Mouse (Mus musculus) liver, embryonic 14.5 days (tissue): ENCODE measurements around the gene Sin3b. TPM values are rescaled to one million over a fixed set of nuclear protein-coding genes. Genes with fewer than 3 reads are reported as not detected.
A peak's percentile ranks its signal among the peaks of the same experiment; 100 is the strongest.
"Not testable (repeated sequence)": the region's sequence is repeated elsewhere in the genome, so short reads cannot be mapped to it uniquely, and the experiment has no call there.

ENCODE experiments used
- ATAC-seq: fragments of 200-750 bp; cut with Nextera tagmentation; 2 replicates; pipeline ENCODE4 v1.8.0; 2017; ENCODE audit warnings: moderate number of reproducible peaks, mild to moderate bottlenecking, moderate library complexity; ENCODE audit not compliant: insufficient read depth
- DNase-seq, 3 experiments: peaks; one replicate each; pipeline ENCODE4 v3.0.0-alpha.2; 2012 to 2013; ENCODE audit warnings: low read depth in 3 of 3, low spot score in 3 of 3
- H3K27ac ChIP-seq: fragments of 300-500 bp; sonication (generic); 2 replicates; pipeline ENCODE4 v1.5.1; 2014; ENCODE audit warnings: moderate library complexity, mild to moderate bottlenecking, control low read depth, inconsistent platforms
- H3K27me3 ChIP-seq: fragments of 300-500 bp; sonication (generic); 2 replicates; pipeline ENCODE4 v1.6.1; 2014; ENCODE audit warnings: mild to moderate bottlenecking, low read length, moderate library complexity; ENCODE audit not compliant: control insufficient read depth, insufficient read depth
- H3K36me3 ChIP-seq: fragments of 300-500 bp; sonication (generic); replicated peaks from 2 replicates; pipeline ENCODE4 v1.6.1; 2014; ENCODE audit warnings: low read depth; ENCODE audit not compliant: control insufficient read depth, insufficient read depth
- H3K4me1 ChIP-seq, 2 experiments: fragments of 200-500 bp in 1 of 2; fragments of 300-500 bp in 1 of 2; sonication (generic) in 1 of 2; replicated peaks; 2 replicates each; pipeline ENCODE4 v1.6.1; 2012 to 2014; ENCODE audit warnings: antibody characterized with exemption in 1 of 2, inconsistent platforms in 1 of 2, low read length in 1 of 2; ENCODE audit not compliant: control insufficient read depth in 2 of 2, insufficient read depth in 2 of 2
- H3K4me2 ChIP-seq: fragments of 300-500 bp; sonication (generic); 2 replicates; pipeline ENCODE4 v1.6.1; 2014; ENCODE audit warnings: low read depth, mild to moderate bottlenecking, control low read depth, moderate library complexity
- H3K4me3 ChIP-seq, 2 experiments: fragments of 200-500 bp in 1 of 2; fragments of 300-500 bp in 1 of 2; sonication (generic) in 1 of 2; 2 replicates each; pipeline ENCODE4 v1.5.1; 2012 to 2014; ENCODE audit warnings: low read depth in 2 of 2, low read length in 2 of 2, mild to moderate bottlenecking in 2 of 2, control low read depth in 1 of 2, inconsistent platforms in 1 of 2, moderate library complexity in 1 of 2; ENCODE audit not compliant: insufficient read depth in 1 of 2
- H3K9ac ChIP-seq: fragments of 300-500 bp; sonication (generic); replicated peaks from 2 replicates; pipeline ENCODE4 v1.6.1; 2014; ENCODE audit warnings: mild to moderate bottlenecking, control low read depth, moderate library complexity
- H3K9me3 ChIP-seq: fragments of 300-500 bp; sonication (generic); 2 replicates; pipeline ENCODE4 v1.6.1; 2016; ENCODE audit warnings: low read length, mixed read lengths; ENCODE audit not compliant: control insufficient read depth
- CTCF ChIP-seq: IDR thresholded peaks from 2 replicates; pipeline ENCODE4 v1.5.1; 2016; ENCODE audit warnings: antibody characterized with exemption, low read depth, control low read depth
- EP300 ChIP-seq: IDR thresholded peaks from 2 replicates; pipeline ENCODE4 v1.6.1; 2016; ENCODE audit warnings: antibody characterized with exemption, low read depth
- WGBS: fragments of 180-500 bp; shearing (Covaris S2); extraction: QIAGEN DNeasy Blood & Tissue Kit; methylation state at CpG from one replicate; pipeline ENCODE4 v1.1.7; 2014; ENCODE audit not compliant: insufficient replicate concordance; 5-methylcytosine and 5-hydroxymethylcytosine counted together
- polyA plus RNA-seq, 2 experiments: library from polyadenylated mRNA; depleted of rRNA in 1 of 2; stranded (reverse) in 1 of 2; unstranded in 1 of 2; fragments of >200 nt; fragmentation: Nextera tagmentation in 1 of 2; extraction: Ambion mirVana in 1 of 2; gene quantifications; 2 replicates each; pipeline versions ENCODE4 v1.2.1 to v1.2.3; 2012 to 2014

The Sin3b gene
- polyA plus RNA-seq (2012; rRNA removed) (47.6 and 57.0 TPM in 2 replicates), polyA plus RNA-seq (2014; fragmentation: Nextera tagmentation; extraction: Ambion mirVana) (68.7 and 70.3 TPM in 2 replicates)

DNA sequence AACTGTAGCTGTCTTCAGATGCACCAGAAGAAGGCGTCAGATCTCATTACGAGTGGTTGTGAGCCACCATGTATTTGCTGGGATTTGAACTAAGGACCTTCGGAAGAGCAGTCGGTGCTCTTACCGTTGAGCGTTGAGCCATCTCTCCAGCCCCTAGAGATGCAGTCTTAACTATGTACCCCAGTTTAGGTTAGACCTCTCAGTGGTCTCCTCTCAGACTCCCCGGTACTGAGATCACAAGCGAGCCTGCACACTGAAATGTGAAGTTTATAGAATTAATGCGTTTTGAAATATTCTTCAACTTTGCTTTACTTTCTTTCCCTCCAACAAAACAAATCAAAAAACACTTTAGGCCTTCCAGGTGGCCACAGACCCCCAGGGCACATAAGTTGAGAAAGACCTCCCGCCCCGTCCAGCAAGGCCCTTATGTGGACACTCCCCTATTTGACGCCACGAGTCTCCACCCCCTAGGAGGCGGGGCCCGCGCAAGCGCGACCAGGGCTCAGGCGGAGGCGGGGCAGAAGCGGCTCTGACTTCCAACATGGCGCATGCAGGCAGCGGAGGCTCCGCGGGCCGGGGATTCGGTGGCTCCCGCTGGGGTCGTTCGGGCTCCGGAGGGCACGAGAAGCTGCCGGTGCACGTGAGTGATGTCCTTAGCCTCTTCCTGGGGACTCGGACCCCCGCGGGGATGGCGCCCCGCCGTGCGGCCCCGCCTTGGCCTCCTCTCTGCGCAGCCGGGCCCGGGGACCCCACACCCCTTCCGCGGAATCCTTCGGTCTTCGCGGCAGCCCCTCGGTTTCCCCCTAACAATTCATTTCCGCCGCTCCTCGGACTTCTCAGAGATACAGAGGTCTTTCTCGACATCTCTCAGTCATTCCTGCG lies at the start of gene Sin3b:
TSS of gene Sin3b (plus strand) at position 517 of the 882 bp plus-strand sequence.
- DNase-seq: peak; percentile 77 to 79 (median 77)
- WGBS: 13% methylated on average over 55 of the region's 56 CpGs
- Histone ChIP-seq H3K4me1 (peaks cover 2 to 4% of the 10 kb centered on the region in 2 experiments; a peak in 2 of 4 replicates), H3K27me3 (no peaks in the 10 kb centered on the region), H3K36me3 (peaks cover 2% of the 10 kb centered on the region), H3K9me3 (no peaks in the 10 kb centered on the region), H3K9ac (peak within 1 kb of the TSS; percentile 80), H3K4me3 (peak within 1 kb of the TSS; percentile 71 to 91), H3K27ac (no peak within 1 kb of the TSS), H3K4me2 (peak within 1 kb of the TSS; percentile 73)
- TF ChIP-seq EP300 (no peak), CTCF (no peak)
- peak; percentile 95 for ATAC-seq

DNA sequence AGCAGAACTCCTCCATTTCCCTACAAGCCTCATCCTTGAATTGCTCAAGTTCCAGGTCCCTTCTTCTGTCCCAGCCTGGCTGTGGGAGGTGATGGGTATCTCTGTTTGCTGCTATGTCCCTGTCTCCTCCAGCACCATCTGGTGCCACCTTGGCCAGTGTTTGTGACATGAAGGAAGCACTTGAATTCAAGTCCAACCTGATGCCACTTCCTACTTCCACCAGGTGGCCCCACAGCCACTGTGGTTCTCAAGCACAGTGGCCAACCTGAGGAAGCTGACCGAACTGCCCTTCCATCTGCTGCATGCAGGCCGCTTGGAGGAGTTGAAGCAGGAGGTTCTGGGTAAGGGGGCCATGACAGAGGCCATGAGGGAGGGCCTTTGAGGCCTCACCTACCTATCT lies 48.9 kb upstream of the Sin3b start:
- Histone ChIP-seq H3K9ac (no peak overlapping the region), H3K36me3 (no peaks in the 10 kb centered on the region), H3K4me3 (no peak overlapping the region), H3K27ac (no peak overlapping the region), H3K4me1 (no peaks in the 10 kb centered on the region), H3K27me3 (no peaks in the 10 kb centered on the region), H3K9me3 (no peaks in the 10 kb centered on the region), H3K4me2 (no peak overlapping the region)
- no peak for DNase-seq
- ATAC-seq: no peak
- peak; percentile 47 for TF ChIP-seq CTCF
- no peak for TF ChIP-seq EP300
- 59% methylated on average over 2 of the region's 2 CpGs for WGBS

DNA sequence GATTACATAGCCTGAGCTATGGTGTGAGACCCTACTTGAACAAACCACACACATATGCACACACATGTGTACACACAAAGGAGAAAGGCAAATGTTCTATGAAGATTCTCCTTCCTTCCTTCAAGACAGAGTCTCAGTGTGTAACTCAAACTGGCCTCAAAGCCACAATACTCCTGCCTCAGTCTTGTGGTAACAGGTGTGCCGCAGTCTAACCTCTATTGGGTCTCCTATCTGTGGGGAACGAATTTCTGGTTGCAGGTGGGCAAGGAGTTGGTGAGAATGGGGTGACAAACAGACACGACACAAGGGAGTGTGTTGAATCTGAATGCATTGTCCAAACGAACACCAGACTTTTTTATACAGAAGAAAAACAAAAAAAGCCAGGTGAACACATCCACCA lies 46.6 kb upstream of the Sin3b start:
- Histone ChIP-seq H3K27ac (no peak overlapping the region), H3K27me3 (no peaks in the 10 kb centered on the region), H3K4me2 (no peak overlapping the region), H3K4me3 (no peak overlapping the region), H3K9me3 (no peaks in the 10 kb centered on the region), H3K9ac (no peak overlapping the region), H3K4me1 (no peaks in the 10 kb centered on the region), H3K36me3 (no peaks in the 10 kb centered on the region)
- WGBS: 38% methylated on average over 4 of the region's 4 CpGs
- TF ChIP-seq CTCF (no peak), EP300 (no peak)
- ATAC-seq: no peak
- no peak for DNase-seq

DNA sequence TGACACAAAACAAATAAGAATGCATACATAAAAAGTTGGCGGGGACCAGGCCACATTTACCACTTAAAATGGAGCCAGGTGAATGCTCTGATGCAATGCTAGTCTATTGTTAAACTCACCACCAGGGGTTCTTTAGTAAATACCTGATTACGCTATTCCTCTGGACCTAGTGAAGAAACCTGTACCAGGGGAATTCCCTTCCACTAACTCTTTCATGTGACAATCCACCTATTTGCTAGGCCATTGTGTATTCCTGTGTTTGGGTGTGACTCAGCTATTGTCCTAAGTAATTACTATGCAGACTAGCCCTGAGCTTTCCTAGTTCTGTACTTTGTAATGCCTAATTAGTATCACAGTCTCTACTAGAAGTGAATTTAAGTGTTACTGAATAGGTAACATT lies 46.2 kb upstream of the Sin3b start:
- not testable (repeated sequence) for H3K4me3 ChIP-seq, H3K9ac ChIP-seq, ATAC-seq, H3K27me3 ChIP-seq, DNase-seq, H3K27ac ChIP-seq, H3K9me3 ChIP-seq, H3K36me3 ChIP-seq, H3K4me1 ChIP-seq, H3K4me2 ChIP-seq
- WGBS: 64% methylated on average over 2 of the region's 2 CpGs

DNA sequence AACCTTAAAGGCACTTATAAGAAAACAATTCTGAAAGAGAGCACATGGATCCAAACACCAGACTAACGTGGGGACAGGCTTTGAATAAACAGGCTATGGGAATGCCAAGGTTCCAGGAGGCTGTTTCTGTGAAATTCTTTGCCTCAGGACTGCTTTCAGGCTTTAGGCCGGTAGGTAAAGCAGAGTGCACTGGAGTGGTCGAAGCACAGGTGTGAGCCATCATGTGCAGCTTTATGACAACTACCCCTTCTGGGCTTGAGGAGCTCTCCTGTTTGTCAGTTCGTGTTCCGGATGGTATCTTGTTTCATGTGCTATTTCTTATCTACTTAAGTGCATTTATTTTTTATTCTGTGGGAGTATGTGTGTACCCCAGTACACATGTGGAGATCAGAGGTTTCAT lies 45.8 kb upstream of the Sin3b start:
- 57% methylated on average over 5 of the region's 5 CpGs for WGBS
- H3K4me2 ChIP-seq: no peak overlapping the region
- DNase-seq: no peak
- no peak for ATAC-seq
- H3K27me3 ChIP-seq: no peaks in the 10 kb centered on the region
- H3K4me3 ChIP-seq: no peak overlapping the region
- H3K27ac ChIP-seq: no peak overlapping the region
- TF ChIP-seq EP300: no peak
- TF ChIP-seq CTCF: no peak
- H3K36me3 ChIP-seq: no peaks in the 10 kb centered on the region
- no peak overlapping the region for H3K9ac ChIP-seq
- no peaks in the 10 kb centered on the region for H3K9me3 ChIP-seq
- no peaks in the 10 kb centered on the region for H3K4me1 ChIP-seq
